Mouse (Mus musculus): Measurements from ENCODE around the gene Ckap4. TPM values are rescaled to one million over a fixed set of nuclear protein-coding genes. Genes with fewer than 3 reads are reported as not detected.
"Not testable (repeated sequence)": the region's sequence is repeated elsewhere in the genome, so short reads cannot be mapped to it uniquely, and the experiment has no call there.

Ckap4 gene
- total RNA-seq, 2 experiments from 2014 or later, result 18.7 to 19.9 TPM

DNA sequence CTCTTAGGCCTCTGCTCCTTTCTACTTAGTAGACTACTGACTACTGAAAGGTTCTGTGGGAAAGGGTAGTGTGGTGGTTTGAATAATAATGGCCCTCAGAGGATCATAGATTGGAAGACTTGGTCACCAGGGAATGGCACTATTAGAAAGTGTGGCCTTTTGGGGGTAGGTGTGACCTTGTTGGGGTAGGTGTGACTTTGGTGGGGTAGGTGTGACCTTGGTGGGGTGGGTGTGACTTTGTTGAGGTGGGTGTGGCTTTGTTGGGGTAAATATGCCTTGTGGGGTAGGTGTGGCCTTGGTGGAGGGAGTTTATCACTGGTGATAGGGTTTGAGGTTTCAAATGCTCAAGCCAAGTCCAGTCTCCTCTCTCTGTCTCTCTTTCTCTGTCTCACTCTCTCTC lies 21.1 kb downstream of the Ckap4 start:
- no peak for DNase-seq (ENCODE audit: low spot score in 2 of 2)

DNA sequence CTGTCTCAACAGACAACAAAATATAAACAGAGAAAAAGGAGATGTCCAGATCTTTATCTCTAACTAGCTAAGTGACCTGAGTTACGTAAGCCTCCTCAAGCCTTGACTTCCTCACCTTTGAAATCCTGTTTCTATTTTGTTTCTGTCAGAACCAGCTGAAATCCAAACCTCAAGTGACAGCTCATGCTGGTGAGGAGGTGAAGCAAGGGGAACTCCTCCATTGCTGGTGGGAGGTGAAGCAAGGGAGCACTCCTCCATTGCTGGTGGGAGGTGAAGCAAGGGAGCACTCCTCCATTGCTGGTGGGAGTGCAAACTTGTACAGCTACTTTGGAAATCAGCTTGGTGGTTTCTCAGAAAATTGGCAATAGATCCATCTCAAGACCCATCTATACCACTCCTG lies 25.3 kb downstream of the Ckap4 start:
- DNase-seq (ENCODE audit: low spot score in 2 of 2), result no peak

DNA sequence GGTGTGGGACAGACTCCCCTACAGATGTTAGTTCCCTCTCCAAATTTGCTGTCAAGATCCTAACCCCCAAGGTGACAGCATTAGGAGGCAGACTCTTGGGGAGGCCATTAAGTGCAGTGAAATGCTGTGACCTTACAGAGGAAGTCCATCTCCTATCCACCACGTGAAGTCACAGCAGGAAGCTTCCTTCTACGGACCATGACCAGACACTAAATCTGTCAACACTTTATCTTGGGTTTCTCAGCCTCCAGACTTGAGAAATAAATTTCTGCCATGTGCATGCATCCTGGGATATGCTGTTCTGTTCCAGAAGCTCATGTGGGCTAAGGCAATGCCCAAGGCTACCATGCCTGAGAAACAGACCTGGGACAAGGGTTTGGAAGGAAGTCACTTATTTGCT lies 35.0 kb downstream of the Ckap4 start:
- no peak for DNase-seq (ENCODE audit: low spot score in 2 of 2)

DNA sequence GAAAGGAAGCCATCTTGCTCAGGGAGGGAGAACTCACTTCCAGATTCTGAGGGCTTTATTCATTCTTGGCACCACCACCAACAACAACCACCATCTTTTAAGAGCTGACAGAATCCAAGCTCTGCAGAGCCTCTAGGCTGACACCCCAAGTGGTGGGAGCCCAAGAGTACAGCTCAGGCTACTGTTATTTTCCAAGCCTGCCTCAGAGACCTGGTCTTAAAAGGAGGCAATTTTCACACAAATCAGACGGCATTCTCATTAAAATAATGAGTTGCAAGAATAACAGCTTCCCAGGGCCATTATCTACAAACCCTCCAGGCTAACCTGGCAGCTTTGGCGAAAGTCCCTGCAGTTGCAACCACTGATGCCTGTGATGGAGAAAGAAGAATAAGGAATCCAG lies 37.1 kb downstream of the Ckap4 start:
- DNase-seq (ENCODE audit: low spot score in 2 of 2), result no peak

DNA sequence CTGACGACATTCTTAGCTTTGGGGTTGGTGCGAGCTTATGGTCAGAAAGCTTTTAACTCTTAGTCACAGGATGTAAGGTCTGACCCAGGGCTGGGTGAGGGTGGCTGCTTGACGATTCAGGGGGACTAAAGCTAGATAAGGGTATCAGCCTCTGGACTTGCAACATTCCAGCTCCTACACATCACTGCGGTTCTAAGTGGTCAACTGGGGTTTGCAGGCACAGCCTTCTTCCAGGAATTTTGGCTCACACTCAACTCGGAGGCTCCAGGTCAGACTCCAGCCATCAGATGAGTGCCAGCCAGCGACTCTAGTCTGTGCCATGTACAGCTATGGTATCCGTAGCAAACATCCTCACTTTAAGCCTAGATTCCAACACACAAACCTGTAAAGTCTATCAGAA lies 39.4 kb downstream of the Ckap4 start:
- DNase-seq (ENCODE audit: low spot score in 2 of 2), result no peak

DNA sequence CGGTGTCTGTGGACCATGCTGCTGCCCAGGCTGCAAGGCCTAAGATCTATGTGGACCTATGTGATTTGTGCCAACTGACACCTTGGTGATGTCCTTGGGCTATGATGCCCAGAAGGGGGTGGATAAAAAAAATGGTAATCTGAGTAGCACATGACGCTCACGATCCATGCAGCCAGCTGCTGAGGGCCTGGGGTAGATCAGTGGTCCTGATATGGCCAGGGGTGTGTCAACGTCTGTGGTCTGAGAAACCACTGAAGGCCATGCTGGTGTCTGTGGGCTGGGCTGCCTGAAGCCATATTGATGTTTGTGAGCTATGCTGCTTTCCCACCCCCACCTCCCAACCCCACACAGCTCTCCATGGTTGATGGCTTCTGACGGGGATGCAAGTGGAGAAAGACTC lies 43.7 kb downstream of the Ckap4 start:
- no peak for DNase-seq (ENCODE audit: low spot score in 2 of 2)

DNA sequence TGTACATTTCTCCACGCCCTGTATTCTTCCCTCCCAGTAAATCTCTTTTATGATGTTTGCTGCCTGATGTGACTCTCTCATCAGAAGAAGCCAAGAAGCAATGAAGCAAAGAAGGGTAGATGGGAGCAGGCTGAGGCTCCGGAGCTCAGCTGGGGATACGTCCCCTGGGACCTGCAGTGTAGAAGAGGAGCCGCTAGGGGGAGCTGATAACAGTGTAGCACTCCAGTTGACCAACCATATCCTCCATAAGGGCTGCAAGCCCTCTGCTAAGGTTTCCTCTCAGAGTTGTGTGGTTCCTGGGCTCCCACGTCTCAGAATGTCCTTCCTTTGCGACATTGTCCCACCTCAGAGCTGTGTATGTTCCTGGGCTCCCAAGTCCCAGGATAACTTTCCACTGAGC lies 45.5 kb downstream of the Ckap4 start:
- DNase-seq (ENCODE audit: low spot score in 2 of 2), result peak in 1 of 2 experiments; percentile 46

DNA sequence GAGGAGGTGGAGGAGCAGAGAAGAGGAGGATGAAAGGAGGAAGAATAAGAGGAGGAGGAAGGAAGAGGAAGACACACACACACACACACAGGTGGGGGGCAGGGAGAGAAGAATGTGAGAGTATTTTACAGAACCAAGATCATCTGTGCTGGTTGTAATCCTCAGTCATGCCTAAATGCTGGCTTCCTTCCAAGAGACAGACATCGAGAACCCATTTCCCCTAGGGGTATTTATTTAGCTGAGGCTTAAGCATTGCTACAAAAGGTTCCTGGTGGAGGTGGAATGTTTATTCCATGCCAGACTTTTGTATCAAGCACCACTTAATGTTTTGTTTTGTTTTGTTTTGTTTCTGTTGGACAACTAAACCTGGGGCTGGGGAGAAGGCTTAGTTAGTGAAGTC lies 49.2 kb downstream of the Ckap4 start:
- DNase-seq (ENCODE audit: low spot score in 2 of 2), result no peak

DNA sequence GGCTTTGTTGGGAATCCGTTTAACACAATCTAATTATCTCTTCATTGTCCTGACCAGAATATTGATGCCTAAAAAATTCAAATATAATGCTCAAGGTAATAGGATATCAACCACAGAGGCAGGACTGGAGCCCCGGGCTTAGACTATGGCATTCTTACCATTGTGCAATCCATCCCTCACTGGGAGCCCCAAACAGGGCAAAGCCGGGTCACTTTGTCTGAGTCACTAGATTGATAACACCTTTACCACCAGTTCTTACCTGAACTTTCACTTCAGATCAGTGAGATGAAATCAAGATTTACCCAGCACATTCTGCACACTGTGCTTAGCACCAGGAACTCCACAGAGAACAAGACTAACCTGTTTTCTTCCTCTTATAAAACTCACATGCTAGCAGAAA lies 50.3 kb downstream of the Ckap4 start:
- no peak for DNase-seq (ENCODE audit: low spot score in 2 of 2)

DNA sequence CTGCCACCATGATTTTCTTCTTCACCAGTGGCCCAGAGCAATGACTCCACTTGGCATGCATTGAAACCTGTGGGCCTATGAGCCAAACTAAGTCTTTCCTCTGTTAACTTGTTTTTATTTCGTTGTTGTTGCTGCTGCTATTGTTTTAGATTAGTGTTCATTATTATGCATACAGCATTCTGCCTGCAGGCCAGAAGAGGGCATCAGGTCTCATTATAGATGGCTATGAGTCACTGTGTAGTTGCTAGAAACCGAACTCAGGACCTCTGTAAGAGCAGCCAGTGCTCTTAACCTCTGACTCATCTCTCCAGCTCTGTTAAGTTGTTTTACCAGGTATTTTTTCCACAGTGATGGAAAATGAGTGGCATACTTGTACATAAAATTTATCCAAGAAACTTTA lies 50.8 kb downstream of the Ckap4 start:
- DNase-seq (ENCODE audit: low spot score in 2 of 2), result no peak

DNA sequence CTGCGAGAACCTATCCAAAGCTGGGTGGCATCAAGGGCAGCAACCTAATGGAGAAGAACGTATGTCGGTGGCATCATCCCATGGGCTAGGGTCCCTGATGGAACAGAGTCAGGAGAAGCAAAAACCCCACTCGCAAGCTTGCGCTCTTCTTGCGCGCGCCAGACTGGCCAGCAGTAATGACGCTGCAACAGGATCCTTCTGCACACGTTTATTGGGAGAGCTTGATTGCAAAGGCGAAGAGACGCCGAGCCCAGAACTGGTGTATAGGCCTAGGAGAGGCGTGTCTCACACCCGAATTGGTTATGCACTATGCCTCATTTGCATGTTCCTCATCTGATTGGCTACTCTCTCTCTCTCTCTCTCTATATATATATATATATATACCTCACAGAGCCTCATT lies 51.4 kb downstream of the Ckap4 start:
- DNase-seq (ENCODE audit: low spot score in 2 of 2), result not testable (repeated sequence)

DNA sequence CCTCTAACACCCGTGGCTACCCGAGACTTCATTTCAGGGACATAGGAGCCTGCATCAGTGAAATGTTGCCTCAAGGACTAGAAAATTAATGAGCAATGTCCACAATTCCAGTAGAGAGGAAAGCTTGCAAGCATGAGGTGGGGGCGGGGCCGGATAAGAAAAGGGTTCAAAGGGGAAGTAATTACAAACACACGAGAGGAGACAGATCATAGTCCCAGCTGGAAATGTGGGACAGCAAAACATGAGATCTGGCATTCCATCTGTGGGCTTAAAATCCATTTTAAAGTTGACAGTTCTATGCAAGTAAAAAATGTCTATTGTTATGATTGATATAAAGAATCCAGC lies 52.6 kb downstream of the Ckap4 start:
- peak in 1 of 2 experiments; percentile 30 for DNase-seq (ENCODE audit: low spot score in 2 of 2)

DNA sequence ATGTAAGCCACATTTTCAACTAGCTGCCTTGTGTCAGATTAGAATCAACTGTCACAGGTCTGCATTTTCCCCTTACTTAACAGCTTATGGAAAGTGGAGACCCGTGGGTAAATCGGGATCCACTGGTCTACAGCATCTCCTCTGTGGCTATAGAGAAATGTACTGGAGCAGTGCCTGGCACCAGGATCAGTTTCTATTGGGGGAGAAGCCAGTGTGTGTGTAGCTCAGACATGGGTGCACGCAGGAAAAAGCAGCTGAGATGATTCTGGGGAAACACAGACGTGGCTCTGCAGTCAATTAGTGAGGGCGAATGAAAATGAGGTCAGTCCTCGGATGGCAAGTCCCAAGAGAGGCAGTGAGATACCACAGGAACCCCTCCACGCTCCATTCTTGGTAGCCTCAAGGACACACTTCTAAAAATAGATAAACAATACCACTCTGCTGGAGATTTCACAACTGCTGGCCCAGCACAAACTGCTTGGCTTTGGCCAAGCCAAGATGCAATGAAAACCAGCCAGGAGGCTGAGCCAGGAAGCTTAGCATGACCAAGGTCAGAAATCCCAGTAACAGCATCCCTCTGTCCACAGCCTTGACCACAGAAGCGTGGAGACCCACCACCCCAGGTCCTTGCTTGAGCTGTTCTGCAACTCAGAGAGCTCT lies 53.1 kb downstream of the Ckap4 start:
- DNase-seq (ENCODE audit: low spot score in 2 of 2), result no peak

DNA sequence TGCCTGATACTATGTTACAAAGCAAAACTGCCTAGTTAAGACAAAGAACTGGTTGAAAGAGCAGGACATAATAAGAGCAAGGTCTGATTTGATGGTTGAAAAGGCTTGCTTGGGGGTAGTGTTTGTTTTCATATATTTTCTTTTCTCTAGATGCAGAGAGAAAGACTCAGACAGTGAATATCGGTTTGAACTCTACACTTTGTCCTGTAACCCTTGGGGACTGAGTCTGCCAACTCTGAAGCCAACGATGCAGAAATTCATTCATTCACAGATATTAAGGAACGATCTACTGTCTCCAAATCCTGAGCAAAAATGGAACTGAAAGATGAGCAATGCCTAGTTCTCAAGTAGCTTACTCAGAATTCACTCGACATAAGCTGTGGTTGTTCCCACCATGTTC lies 53.7 kb downstream of the Ckap4 start:
- no peak for DNase-seq (ENCODE audit: low spot score in 2 of 2)

DNA sequence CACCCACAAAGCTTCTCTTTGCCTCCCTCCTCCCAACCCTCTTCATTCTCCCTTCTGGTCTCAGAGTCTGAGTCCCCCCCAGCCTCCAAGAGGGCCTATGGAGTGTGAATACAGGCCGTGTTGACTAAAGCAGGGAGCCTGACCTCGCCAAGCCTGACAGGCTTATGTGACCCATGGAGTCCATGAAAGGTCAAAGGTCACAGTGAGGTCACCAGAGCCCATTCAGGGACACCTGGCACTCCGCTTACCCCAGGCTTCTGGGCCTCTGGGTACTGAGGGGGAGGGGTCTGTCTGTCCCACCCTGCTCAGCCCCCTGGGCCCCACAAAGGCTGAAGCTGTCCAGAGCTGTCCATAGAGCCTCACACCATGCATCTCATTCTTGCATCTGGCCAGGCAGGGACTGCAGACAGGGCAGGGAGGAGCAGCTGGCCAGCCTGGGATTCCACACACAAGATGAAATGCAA lies 56.2 kb downstream of the Ckap4 start:
- no peak for DNase-seq (ENCODE audit: low spot score in 2 of 2)

DNA sequence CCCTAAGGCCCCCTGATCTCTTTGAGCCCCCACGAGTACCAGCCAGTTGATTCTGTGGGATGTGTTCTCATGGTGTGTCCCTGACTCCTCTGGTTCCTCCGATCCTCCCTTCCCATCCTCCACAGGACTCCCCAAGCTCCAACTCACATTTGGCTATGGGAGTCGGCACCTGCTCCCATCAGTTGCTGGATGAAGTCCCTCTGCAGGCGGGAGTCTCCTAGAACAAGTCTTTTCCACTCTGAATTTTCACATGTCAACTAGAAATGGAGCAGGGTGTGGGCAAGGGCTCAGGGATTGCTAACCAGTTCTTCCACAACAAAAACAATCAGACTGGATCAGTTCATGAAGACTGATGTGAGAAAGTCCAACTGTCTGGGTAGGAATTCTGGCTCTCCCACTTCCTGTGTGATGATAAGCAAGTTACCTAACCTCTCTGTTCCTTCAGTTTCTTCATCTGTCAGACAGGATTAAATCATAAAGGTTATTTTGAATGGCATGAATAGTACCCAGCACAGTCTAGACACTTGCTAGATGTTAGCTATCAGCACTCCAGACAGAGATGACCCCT lies 56.7 kb downstream of the Ckap4 start:
- DNase-seq (ENCODE audit: low spot score in 2 of 2), result no peak

Other genes starting within 250 kb of the Ckap4 start
- gene Nuak1, start 93.5 kb downstream of the Ckap4 start, total RNA-seq (2021), result 10 to 100 TPM; 62.7 to 66.4 TPM
- gene Tcp11l2, start 42.6 kb upstream of the Ckap4 start, total RNA-seq (2021), result 10 to 100 TPM; 24.7 to 30.3 TPM
- gene Polr3b, start 88.2 kb upstream of the Ckap4 start, total RNA-seq (2021), result 10 to 100 TPM; 15.7 to 16.0 TPM
- gene Rfx4, start 222.0 kb upstream of the Ckap4 start, total RNA-seq (2021), result 10 to 100 TPM in 1 of 2 experiments, 1 to 10 TPM in 1; 9.2 to 12.6 TPM